Mouse (Mus musculus): ENCODE measurements around the gene Hs2st1. TPM values are rescaled to one million over a fixed set of nuclear protein-coding genes. Genes with fewer than 3 reads are reported as not detected.

Gene Hs2st1
- polyA plus RNA-seq, 1 experiment from 2014 or later = 12.5 TPM

DNA sequence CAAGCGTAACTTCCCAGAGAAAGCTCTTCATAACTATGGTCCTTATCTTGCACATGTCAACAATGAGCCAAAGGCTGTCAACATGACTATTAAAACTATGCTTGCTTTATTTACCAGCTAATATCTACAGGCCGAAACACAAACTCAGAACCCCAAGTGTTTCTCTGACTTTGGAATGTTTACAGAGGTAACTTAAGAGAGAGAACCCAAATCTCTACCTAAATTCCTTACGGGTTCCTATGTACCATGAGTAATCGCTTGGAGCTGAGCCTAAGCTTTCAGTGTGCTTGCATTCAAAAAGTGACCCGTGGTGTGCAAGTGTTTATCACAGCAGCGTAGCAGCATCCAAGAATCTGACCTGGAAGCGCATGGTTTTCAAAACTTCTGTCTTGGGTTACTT lies 4.8 kb downstream of the Hs2st1 start:
- Histone ChIP-seq H3K36me3 (no peaks in the 10 kb centered on the region), H3K9ac (no peak overlapping the region), H3K27me3 (no peaks in the 10 kb centered on the region), H3K4me1 (peaks cover 21% of the 10 kb centered on the region), H3K4me2 (no peak overlapping the region), H3K9me3 (replicated peaks) (no peaks in the 10 kb centered on the region), H3K4me3 (replicated peaks) (no peak overlapping the region), H3K27ac (no peak overlapping the region)
- 85% methylated on average over 7 of the region's 7 CpGs for WGBS
- ATAC-seq (replicated peaks; ENCODE audit: low FRiP score) = no peak

DNA sequence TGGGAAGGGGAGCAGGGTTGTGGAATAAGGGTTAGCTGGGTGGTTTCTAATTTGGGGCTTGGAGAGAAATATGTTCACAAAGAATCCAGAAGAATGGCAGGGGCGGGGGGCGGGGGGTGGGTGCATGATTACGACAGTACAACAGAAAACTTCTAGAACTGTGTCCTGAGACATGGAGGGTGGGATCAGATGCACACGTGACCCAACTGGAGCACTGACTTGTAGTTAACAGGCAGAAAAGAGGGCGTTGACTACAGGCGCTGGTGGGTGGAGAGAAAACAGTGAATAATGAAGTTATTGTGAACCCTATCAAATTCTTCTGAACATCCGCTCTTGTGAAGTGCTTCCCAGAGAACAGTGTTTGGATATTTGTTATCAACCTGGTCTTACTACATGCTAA lies 6.1 kb downstream of the Hs2st1 start:
- no peak for ATAC-seq (replicated peaks; ENCODE audit: low FRiP score)
- H3K9me3 ChIP-seq (replicated peaks) = no peaks in the 10 kb centered on the region
- no peak overlapping the region for H3K9ac ChIP-seq
- H3K27ac ChIP-seq = no peak overlapping the region
- H3K4me1 ChIP-seq = peaks cover 20% of the 10 kb centered on the region
- no peak overlapping the region for H3K4me2 ChIP-seq
- no peaks in the 10 kb centered on the region for H3K36me3 ChIP-seq
- no peaks in the 10 kb centered on the region for H3K27me3 ChIP-seq
- no peak overlapping the region for H3K4me3 ChIP-seq (replicated peaks)
- 85% methylated on average over 7 of the region's 7 CpGs for WGBS

GRCm38 (mm10) chr3:144561511-144562250 lies 8.3 kb downstream of the Hs2st1 start:
- no peak overlapping the region for H3K9ac ChIP-seq
- WGBS = 72% methylated on average over 22 of the region's 22 CpGs
- no peaks in the 10 kb centered on the region for H3K9me3 ChIP-seq (replicated peaks)
- no peaks in the 10 kb centered on the region for H3K27me3 ChIP-seq
- H3K36me3 ChIP-seq = no peaks in the 10 kb centered on the region
- H3K4me1 ChIP-seq = peaks cover 23% of the 10 kb centered on the region
- no peak overlapping the region for H3K4me3 ChIP-seq (replicated peaks)
- ATAC-seq (replicated peaks; ENCODE audit: low FRiP score) = no peak
- H3K27ac ChIP-seq = no peak overlapping the region
- no peak overlapping the region for H3K4me2 ChIP-seq

GRCm38 (mm10) chr3:144558274-144558673 lies 11.7 kb downstream of the Hs2st1 start:
- Histone ChIP-seq H3K27ac (no peak overlapping the region), H3K9ac (no peak overlapping the region), H3K4me1 (peaks cover 28% of the 10 kb centered on the region), H3K27me3 (no peaks in the 10 kb centered on the region), H3K4me2 (0 out of 2 replicates have a peak overlapping the region, but pooled peaks have one; percentile 17), H3K4me3 (replicated peaks) (no peak overlapping the region), H3K9me3 (replicated peaks) (no peaks in the 10 kb centered on the region), H3K36me3 (no peaks in the 10 kb centered on the region)
- 55% methylated on average over 5 of the region's 5 CpGs for WGBS
- ATAC-seq (replicated peaks; ENCODE audit: low FRiP score) = no peak

GRCm38 (mm10) chr3:144556625-144557324 lies 13.2 kb downstream of the Hs2st1 start:
- WGBS = 11% methylated on average over 16 of the region's 16 CpGs
- H3K27me3 ChIP-seq = no peaks in the 10 kb centered on the region
- peak overlapping the region; percentile 51 for H3K4me2 ChIP-seq
- H3K36me3 ChIP-seq = no peaks in the 10 kb centered on the region
- H3K4me1 ChIP-seq = peaks cover 26% of the 10 kb centered on the region
- no peak overlapping the region for H3K27ac ChIP-seq
- peak; percentile 83 for ATAC-seq (replicated peaks; ENCODE audit: low FRiP score)
- 0 out of 2 replicates have a peak overlapping the region, but pooled peaks have one; percentile 15 for H3K9ac ChIP-seq
- H3K4me3 ChIP-seq (replicated peaks) = peak overlapping the region; percentile 5
- H3K9me3 ChIP-seq (replicated peaks) = no peaks in the 10 kb centered on the region

DNA sequence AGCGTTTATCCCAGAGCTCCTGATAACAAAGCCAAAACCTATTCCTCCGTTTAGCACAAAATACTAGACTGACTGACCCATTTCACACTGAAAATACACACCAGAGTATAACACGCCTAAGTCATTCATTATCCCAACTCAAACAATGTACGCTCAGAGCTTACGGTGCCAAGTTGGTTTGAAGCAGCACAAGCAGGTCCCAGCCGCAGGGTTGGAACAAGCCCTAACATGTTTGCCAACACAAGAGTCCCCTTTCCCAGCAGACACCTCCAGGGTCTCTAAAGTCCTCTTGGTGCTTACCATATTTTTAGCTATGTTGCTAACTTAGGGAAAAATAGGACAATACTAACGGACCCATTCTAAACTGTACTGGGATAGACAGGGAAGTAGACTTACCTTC lies 14.8 kb downstream of the Hs2st1 start:
- H3K36me3 ChIP-seq = no peaks in the 10 kb centered on the region
- no peak overlapping the region for H3K9ac ChIP-seq
- H3K4me2 ChIP-seq = no peak overlapping the region
- H3K4me3 ChIP-seq (replicated peaks) = no peak overlapping the region
- H3K9me3 ChIP-seq (replicated peaks) = no peaks in the 10 kb centered on the region
- WGBS = 93% methylated on average over 7 of the region's 7 CpGs
- no peak overlapping the region for H3K27ac ChIP-seq
- peaks cover 22% of the 10 kb centered on the region for H3K4me1 ChIP-seq
- no peak for ATAC-seq (replicated peaks; ENCODE audit: low FRiP score)
- H3K27me3 ChIP-seq = no peaks in the 10 kb centered on the region

DNA sequence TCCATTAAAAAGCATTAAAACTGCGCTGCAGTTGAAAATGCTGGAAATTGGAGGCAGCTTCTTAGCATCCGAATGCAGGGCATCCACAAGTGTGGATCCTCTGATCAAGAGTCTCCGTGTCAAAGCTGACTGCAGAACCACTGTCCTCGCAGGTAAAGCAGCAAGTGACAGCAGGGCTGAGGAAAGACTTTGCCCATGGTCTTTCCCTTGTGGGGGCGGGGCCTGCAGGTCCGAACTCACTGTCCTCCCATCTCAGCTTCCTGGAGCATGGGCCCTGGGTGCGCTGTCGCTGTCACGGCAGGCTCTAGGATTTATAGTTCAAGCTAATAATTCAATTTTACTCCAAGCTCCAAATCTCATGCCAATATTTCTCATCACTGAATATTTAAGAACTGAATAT lies 15.5 kb downstream of the Hs2st1 start:
- no peaks in the 10 kb centered on the region for H3K36me3 ChIP-seq
- no peak overlapping the region for H3K27ac ChIP-seq
- H3K4me1 ChIP-seq = peaks cover 22% of the 10 kb centered on the region
- no peak overlapping the region for H3K9ac ChIP-seq
- 65% methylated on average over 9 of the region's 9 CpGs for WGBS
- H3K4me3 ChIP-seq (replicated peaks) = no peak overlapping the region
- ATAC-seq (replicated peaks; ENCODE audit: low FRiP score) = no peak
- no peaks in the 10 kb centered on the region for H3K9me3 ChIP-seq (replicated peaks)
- H3K4me2 ChIP-seq = no peak overlapping the region
- no peaks in the 10 kb centered on the region for H3K27me3 ChIP-seq

DNA sequence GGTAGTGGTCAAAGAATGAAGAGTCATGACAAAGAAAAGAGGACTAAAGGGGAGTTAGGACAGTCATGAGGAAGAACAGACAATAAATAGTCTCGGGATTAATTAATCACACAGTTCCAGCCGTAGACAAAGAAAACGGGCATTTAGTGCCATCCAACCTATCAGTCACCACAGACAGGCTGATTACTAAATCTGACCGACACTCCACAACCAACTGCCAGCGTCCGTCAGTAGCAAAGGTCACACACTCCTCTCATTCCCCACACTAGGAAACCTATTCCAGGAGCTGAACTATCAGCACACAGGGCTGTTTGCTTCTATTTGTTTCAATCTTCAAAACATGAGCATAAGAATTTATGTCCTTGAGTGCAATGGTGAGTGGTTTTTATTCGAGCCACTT lies 16.0 kb downstream of the Hs2st1 start:
- WGBS = 55% methylated on average over 7 of the region's 7 CpGs

GRCm38 (mm10) chr3:144551416-144551815 lies 18.6 kb downstream of the Hs2st1 start:
- Histone ChIP-seq H3K9me3 (replicated peaks) (no peaks in the 10 kb centered on the region), H3K4me2 (no peak overlapping the region), H3K27me3 (no peaks in the 10 kb centered on the region), H3K36me3 (no peaks in the 10 kb centered on the region), H3K27ac (no peak overlapping the region), H3K4me1 (peaks cover 6% of the 10 kb centered on the region; the same call in 1 of the 2 replicates), H3K9ac (no peak overlapping the region), H3K4me3 (replicated peaks) (no peak overlapping the region)
- ATAC-seq (replicated peaks; ENCODE audit: low FRiP score) = no peak
- WGBS = 59% methylated on average over 4 of the region's 4 CpGs

More for the DNA sequence above, 16.0 kb downstream of the Hs2st1 start:
- H3K9me3 ChIP-seq (replicated peaks) = no peaks in the 10 kb centered on the region
- H3K36me3 ChIP-seq = no peaks in the 10 kb centered on the region
- no peak overlapping the region for H3K27ac ChIP-seq
- H3K27me3 ChIP-seq = no peaks in the 10 kb centered on the region
- H3K4me1 ChIP-seq = peaks cover 22% of the 10 kb centered on the region
- ATAC-seq (replicated peaks; ENCODE audit: low FRiP score) = no peak
- no peak overlapping the region for H3K4me2 ChIP-seq
- no peak overlapping the region for H3K9ac ChIP-seq
- H3K4me3 ChIP-seq (replicated peaks) = no peak overlapping the region

DNA sequence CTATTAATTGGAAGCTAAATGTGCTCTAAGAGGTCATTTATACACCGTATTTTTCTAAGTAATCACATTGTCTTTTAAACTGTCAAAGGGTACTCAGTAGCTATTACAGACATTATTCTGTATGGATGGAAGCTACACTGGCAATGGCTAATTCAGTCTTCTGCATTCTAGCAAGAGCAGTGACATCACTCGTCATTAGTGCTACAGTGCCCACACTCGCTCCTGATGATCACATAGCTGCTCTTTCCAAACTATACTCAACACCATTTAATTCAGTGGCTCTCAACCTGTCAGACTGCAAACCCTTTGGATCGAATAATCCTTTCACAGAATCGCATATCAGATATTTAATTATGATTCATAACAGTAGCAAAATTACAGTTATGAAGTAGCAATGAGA lies 19.3 kb downstream of the Hs2st1 start:
- Histone ChIP-seq H3K4me1 (peaks cover 11% of the 10 kb centered on the region), H3K27me3 (no peaks in the 10 kb centered on the region), H3K9ac (no peak overlapping the region), H3K4me3 (replicated peaks) (no peak overlapping the region), H3K4me2 (no peak overlapping the region), H3K9me3 (replicated peaks) (no peaks in the 10 kb centered on the region), H3K36me3 (no peaks in the 10 kb centered on the region), H3K27ac (no peak overlapping the region)
- ATAC-seq (replicated peaks; ENCODE audit: low FRiP score) = no peak
- 89% methylated on average over 5 of the region's 5 CpGs for WGBS

DNA sequence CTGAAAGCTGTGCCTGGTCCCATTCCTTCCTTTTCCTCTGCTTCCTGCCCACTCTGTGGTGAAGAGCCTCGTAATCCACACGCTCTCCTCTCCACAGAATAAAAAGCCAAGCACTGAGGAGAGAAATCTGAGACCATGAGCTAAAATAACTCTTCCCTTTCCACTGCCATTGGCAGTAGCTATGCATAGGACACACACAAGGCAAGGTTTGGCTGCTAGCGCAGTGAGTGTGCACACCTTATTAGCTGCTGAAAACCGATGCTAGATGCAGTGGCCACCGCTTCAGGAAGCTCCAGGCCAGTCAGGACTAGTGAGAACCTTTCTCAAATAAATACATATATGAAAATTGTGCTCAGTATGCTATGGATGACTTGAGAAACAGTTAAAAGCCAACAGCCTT lies 19.9 kb downstream of the Hs2st1 start:
- no peaks in the 10 kb centered on the region for H3K9me3 ChIP-seq (replicated peaks)
- ATAC-seq (replicated peaks; ENCODE audit: low FRiP score) = no peak
- no peaks in the 10 kb centered on the region for H3K27me3 ChIP-seq
- peaks cover 15% of the 10 kb centered on the region for H3K4me1 ChIP-seq
- no peaks in the 10 kb centered on the region for H3K36me3 ChIP-seq
- H3K4me3 ChIP-seq (replicated peaks) = no peak overlapping the region
- 92% methylated on average over 5 of the region's 5 CpGs for WGBS
- no peak overlapping the region for H3K4me2 ChIP-seq
- H3K27ac ChIP-seq = no peak overlapping the region
- no peak overlapping the region for H3K9ac ChIP-seq

- no peaks in the 10 kb centered on the region for H3K27me3 ChIP-seq
- no peaks in the 10 kb centered on the region for H3K36me3 ChIP-seq
- no peak overlapping the region for H3K4me2 ChIP-seq
- no peak overlapping the region for H3K9ac ChIP-seq
- peaks cover 11% of the 10 kb centered on the region; the same call in 1 of the 2 replicates for H3K4me1 ChIP-seq
- H3K4me3 ChIP-seq (replicated peaks) = no peak overlapping the region
- no peaks in the 10 kb centered on the region for H3K9me3 ChIP-seq (replicated peaks)
- WGBS = 87% methylated on average over 7 of the region's 7 CpGs
- H3K27ac ChIP-seq = no peak overlapping the region
- ATAC-seq (replicated peaks; ENCODE audit: low FRiP score) = no peak
Measured at GRCm38 (mm10) chr3:144548186-144548845, 21.7 kb downstream of the Hs2st1 start.

Measured in kidney, embryonic 15.5 days (tissue).